Mouse (Mus musculus): ENCODE data around the gene Smad5.

The Smad5 gene

DNA sequence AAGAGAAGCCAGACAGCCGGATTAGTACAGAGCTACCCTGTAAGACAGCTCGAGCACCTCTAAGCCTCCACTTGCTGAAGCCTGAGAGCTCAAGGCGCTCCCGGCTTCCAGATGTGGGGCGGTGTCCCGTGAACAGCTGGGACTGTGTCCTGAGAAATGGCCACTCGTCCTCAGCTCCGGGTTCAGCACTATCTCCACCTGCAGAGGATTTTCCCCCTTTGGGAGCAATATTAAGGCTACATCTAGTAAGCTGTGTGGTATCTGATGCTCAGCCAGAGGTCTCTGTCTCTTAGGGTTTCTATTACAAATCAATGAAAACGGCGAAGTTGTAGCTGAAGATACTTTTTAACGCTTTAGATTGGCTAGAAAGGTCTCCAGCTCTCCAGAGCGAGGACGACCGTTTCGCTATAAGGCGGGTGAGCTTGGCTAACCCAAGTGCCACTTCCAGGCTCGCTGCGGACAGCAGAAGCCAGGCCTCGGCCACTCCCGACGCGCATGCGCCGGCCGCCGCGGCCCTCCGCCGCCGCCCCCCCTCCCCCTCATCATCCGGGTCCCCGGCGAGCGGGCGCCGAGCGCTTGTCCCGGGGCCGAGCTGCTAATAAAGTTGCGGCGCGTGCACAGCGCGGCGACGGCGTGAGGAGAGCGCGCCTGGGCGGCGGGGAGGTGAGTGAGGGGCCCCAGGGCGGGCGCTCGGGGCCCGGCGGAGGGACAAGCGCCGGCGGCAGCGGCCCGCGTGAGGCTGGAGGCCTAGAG lies at the start of gene Smad5:
Gene Smad5 (plus strand): TSS at position 542 of the 753 bp plus-strand sequence.
- DNase-seq (ENCODE audit: low read depth): peak; percentile 89

GRCm38 (mm10) chr13:56654176-56654575 lies 48.6 kb upstream of the Smad5 start:
- DNase-seq (ENCODE audit: low read depth): peak; percentile 6

DNA sequence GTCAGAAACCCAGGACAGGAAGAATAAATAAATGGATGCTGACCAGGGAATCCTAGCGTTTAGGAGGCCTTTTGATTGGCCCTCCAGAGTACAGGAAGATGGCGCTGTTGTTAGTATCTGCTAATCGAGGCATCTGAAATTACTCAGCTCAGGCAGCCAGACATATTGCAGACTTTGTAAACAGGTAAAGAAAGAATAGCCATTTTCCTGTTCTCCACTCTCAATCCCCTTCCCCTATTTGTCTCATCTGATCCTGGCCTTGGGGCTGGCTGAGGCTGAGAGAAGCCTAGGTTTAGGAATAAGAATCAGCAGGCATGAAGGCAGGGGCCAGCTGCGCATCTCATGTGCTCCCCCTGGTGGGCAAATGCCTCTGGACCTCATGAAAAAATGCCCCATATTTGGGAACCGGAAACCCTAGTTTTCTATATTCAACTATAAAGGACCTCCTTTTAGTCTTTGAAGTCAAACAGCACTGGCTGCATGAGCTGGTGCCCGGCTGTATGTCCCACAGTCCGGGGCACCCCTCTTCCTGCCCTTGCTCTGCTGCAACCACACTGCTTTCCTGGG lies 44.8 kb upstream of the Smad5 start:
- DNase-seq (ENCODE audit: low read depth): peak; percentile 67

GRCm38 (mm10) chr13:56658931-56659330 lies 43.9 kb upstream of the Smad5 start:
- no peak for DNase-seq (ENCODE audit: low read depth)

DNA sequence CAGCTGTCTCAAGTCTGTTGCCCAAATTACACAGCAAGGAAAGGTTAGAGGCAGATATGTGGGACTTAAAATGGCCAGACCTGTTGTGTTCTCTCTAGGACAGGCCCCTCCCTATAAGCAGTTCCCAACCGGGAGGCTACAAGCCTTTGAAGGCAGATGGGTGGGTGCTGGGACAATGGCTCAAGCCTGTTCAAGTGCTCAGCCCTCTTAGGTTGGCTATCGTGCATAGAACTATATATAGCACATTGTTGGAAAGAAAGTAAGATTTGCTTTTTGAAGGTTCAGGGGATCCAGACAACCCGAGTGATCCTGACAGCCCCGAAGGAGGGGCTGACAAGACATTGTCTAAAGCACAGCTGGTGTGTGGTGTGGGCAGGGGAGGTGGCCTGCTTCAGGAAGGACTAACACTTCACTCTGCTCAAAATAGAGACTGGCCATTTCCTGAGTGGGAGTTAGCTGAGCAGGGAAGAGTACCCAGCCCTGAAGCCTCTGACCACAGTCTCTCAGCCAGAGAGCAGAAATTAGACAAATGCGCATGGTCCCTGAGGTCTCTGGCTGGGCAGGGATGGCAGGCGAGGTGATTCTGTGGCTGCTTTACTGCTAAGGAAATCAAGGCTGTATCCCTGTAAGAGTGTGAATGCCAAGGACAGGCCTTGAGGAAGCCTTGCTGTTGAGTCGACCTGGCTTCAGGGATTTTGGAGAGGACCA lies 40.7 kb upstream of the Smad5 start:
- DNase-seq (ENCODE audit: low read depth): peak; percentile 49

GRCm38 (mm10) chr13:56664256-56665170 lies 38.3 kb upstream of the Smad5 start:
- DNase-seq (ENCODE audit: low read depth): no peak

GRCm38 (mm10) chr13:56671206-56671605 lies 31.6 kb upstream of the Smad5 start:
- no peak for DNase-seq (ENCODE audit: low read depth)

DNA sequence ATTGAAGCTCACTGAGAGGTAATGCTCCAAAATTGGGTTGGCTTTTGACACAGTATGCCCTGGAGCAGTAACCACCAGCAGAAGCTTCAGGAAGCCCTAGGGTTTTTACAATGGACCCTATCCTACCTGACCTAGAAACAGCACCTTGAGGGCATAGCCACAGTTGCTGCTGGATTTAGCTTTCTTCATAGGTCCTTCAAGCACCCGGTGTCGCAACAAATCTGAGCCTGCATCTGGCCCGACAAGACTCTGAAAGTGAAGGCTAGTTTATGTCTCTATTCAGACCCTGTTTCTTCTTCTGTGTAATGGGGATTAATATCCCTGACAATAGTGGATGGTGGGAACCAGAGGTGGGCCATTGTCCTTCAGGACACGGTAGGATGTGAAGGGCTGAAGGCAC lies 25.1 kb upstream of the Smad5 start:
- DNase-seq (ENCODE audit: low read depth): no peak

DNA sequence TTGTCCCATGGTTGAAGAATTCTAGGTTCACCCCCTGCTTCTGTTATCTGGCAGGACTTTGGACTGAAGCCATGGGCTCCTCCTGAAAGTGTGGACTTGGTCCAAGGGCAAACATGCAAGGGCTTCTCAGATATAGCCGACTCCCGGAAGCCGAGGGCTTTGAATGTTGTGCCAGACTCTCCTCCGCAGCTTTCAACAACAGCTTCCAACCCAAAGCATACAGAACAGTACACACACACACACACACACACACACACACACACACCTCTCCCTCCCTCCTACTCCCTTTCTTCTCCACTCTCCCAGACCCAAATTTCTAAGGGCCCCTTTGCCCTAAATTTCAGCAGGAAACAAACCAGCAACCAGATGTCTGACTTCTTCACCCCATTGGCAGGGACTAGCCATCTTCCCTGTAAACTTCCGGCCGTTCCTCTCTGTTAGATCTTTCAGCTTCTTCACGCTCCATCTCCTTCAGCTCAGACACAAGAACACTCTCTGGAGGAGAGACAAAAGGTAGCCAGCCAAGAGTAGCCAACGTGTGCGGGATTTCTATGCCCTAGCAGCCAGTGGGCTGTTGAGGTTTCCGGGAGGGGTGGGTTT lies 24.5 kb upstream of the Smad5 start:
- no peak for DNase-seq (ENCODE audit: low read depth)

DNA sequence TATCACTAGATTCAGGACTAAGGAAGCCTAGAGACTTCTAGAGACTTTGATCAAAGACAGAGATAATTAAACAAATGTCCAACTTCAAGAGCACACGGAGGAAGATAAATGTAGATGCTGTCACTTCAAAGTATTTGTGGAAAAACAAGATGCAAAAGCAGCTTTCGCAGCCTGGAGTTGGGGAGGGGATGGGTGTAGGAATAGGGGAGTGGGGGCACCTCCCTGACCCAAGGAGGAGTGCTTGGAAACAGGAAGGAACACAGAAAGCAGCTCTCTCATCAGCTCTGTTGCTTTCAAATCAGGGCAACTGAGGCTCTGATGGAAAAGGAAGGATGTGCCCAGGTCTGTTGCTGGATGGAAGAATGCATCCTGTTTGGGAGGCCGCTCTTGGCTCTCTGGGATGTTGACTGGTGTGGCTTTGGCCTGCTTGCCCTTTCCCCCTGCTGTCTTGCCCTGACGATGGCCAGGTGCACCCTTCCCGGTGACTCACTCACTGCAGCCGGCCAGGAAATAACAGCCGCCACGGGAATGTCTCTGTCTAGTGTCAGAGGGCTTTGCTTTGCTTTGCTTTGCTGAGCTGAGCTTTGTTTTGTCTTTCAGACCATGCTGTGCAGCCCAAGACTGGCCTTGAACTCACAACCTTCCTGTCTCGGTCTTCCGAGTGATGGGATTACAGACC lies 23.8 kb upstream of the Smad5 start:
- no peak for DNase-seq (ENCODE audit: low read depth)

GRCm38 (mm10) chr13:56681924-56682323 lies 20.9 kb upstream of the Smad5 start:
- DNase-seq (ENCODE audit: low read depth): no peak

GRCm38 (mm10) chr13:56682326-56682725 lies 20.5 kb upstream of the Smad5 start:
- DNase-seq (ENCODE audit: low read depth): no peak

- no peak for DNase-seq (ENCODE audit: low read depth)
These were observed 19.5 kb upstream of the Smad5 start for GRCm38 (mm10) chr13:56683306-56683705.

- no peak for DNase-seq (ENCODE audit: low read depth)
These were observed 10.8 kb upstream of the Smad5 start for GRCm38 (mm10) chr13:56692011-56692410.

DNA sequence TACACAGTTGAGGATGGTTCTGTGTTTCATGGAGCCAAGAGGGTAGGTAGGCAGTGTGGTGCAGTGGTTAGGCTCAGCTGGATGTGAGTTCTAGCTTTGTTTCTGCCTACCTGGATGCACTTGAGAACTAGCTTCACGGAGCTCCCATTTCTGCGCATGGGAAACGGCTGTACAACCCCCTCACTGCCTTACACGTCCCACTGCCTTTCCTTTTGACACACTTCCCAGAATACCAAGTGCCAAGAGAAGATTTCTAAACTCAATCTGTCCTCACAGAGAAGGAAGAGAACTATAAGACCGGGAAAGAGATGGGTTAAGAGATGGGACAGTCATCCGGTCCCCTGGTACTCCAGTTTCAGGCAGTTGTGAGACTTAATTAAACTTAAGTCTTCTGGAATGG lies 10.2 kb upstream of the Smad5 start:
- DNase-seq (ENCODE audit: low read depth): no peak

DNA sequence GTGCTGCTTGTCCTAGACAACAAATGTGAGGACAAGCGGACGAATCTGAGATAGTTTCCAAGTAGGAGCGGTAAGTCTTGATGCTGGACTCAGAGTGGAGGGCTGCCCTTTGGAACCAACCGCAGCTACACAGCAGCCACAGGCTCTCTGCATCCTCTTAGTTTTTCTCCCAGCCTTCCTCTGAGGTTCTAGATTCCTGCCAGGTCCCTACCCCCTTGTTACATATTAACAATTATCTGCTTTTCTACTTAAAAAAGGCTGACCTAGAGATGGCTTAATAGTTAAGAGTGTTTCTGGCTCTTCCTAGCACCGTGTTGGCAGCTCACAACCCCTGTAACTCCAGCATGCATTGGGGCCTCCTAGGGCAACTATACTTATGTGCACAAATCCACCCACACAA lies 7.1 kb upstream of the Smad5 start:
- no peak for DNase-seq (ENCODE audit: low read depth)

- DNase-seq (ENCODE audit: low read depth): no peak
These were observed 6.1 kb upstream of the Smad5 start for GRCm38 (mm10) chr13:56696699-56697098.

DNA sequence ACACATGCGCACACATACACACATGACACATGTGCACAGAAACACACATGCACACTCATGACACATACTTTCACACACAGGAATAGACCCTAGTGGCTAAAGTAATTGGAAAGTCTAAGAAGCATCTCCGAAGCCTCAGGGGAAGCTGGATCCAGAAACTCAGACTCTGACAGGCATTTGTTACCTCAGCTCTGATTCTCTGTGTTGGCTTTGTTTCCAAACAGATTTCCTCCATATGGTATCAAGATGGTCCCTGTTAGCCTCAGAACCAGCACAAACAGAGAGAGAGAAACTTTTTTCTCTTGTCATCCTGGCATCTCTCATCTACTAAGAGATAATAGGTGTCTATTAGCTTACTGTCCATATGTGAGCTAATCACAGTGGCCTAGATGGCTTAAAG lies 5.6 kb upstream of the Smad5 start:
- no peak for DNase-seq (ENCODE audit: low read depth)

DNA sequence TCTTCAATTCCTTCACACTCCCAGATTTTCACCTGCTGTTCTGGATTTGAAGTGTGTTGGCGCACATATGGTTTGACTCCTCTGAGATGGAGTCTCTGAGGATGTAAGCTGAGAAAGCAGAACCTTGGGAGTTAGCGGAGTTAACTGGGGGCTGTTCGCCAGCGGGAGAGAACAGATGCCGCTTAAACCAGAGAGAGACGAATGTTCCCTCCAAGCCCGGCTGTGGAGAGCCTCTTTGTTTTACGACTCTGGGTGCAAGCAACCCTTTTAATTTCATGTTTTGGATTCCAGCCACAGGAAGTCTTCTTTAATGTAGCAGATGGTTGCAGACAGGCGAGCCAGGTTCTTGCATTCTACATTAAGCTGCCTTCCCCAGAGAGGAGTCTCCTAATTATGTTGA lies 4.4 kb upstream of the Smad5 start:
- no peak for DNase-seq (ENCODE audit: low read depth)

GRCm38 (mm10) chr13:56699370-56699769 lies 3.4 kb upstream of the Smad5 start:
- peak; percentile 18 for DNase-seq (ENCODE audit: low read depth)

DNA sequence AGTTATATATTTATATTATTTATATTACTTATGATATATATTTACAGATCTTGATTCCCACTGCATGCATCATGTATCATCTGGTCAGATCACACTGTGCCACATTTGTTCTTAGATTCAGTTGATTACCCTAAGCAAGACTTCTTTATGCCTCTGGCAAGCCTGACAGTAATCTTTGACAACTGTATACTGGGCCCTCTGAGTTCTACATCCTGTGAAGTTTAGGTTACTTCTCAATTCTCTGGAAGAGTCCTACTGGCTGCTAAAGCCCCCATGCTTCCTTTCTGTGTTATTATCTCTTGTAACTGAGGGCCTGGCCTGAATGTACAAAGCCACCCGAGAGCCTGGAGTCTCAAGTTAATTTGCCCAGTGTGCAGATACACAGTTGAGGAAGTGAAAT lies 1.8 kb upstream of the Smad5 start:
- DNase-seq (ENCODE audit: low read depth): no peak

Data from 416B (cell line).